In genomic region chr5:77579826-77580745, GRCm38 (mm10) we compare ENCODE assay signal across 10 mouse cellular contexts.
A peak's percentile ranks its signal among the peaks of the same experiment; 100 is the strongest.
DNase-seq lines count a peak whose midpoint lies in the region; ATAC-seq lines count a peak whose summit lies in the region.
"Had no signal": no experiment of that assay in that cellular context is flagged by ENCODE, and none has a peak within 500 bp of the region (broad histone marks: within the 10 kb centered on the region; RNA-seq: fewer than 3 reads in every experiment).

No protein-coding gene starts in this region.

- H3K36me3 ChIP-seq in hindbrain, embryonic 11.5 days (ENCODE audit: control insufficient read depth, insufficient read depth, low read length): no peaks in the 10 kb centered on the region
- H3K36me3 ChIP-seq in hindbrain, embryonic 16.5 days (ENCODE audit: control insufficient read depth, insufficient read depth, low read length): no peaks in the 10 kb centered on the region
- no peaks in the 10 kb centered on the region for H3K36me3 ChIP-seq in limb, embryonic 12.5 days

- no peaks in the 10 kb centered on the region for H3K27me3 ChIP-seq in hindbrain, embryonic 11.5 days (ENCODE audit: control insufficient read depth, insufficient read depth, low read length)
- H3K27me3 ChIP-seq in hindbrain, embryonic 16.5 days (replicated peaks; ENCODE audit: control insufficient read depth, insufficient read depth, low read length): no peaks in the 10 kb centered on the region
- H3K27me3 ChIP-seq in limb, embryonic 12.5 days: no peaks in the 10 kb centered on the region

- no peak for ATAC-seq in hindbrain, embryonic 11.5 days (ENCODE audit: low FRiP score)
- ATAC-seq in hindbrain, embryonic 16.5 days: no peak
- ATAC-seq in limb, embryonic 12.5 days (ENCODE audit: insufficient number of reproducible peaks, insufficient read depth, low FRiP score, low TSS enrichment, low read depth): no peak
- ATAC-seq in granulocyte monocyte progenitor cell, adult 5-6 weeks (replicated peaks; ENCODE audit: poor library complexity, severe bottlenecking): no peak

- H3K4me3 ChIP-seq in hindbrain, embryonic 11.5 days (ENCODE audit: low read depth, low read length): no peak overlapping the region
- no peak overlapping the region for H3K4me3 ChIP-seq in hindbrain, embryonic 16.5 days (ENCODE audit: low read length)
- H3K4me3 ChIP-seq in limb, embryonic 12.5 days (replicated peaks): no peak overlapping the region
- H3K4me3 ChIP-seq: erythroblast, embryonic 14.5 days had no signal

- WGBS in hindbrain, embryonic 11.5 days: 62% methylated on average over 20 of the region's 20 CpGs
- WGBS in hindbrain, embryonic 16.5 days: 43% methylated on average over 20 of the region's 20 CpGs
- WGBS in limb, embryonic 12.5 days: 30% methylated on average over 20 of the region's 20 CpGs

- no peaks in the 10 kb centered on the region for H3K9me3 ChIP-seq in hindbrain, embryonic 11.5 days (ENCODE audit: control insufficient read depth, low read length)
- no peaks in the 10 kb centered on the region for H3K9me3 ChIP-seq in hindbrain, embryonic 16.5 days (ENCODE audit: control insufficient read depth, low read length)
- H3K9me3 ChIP-seq in limb, embryonic 12.5 days: no peaks in the 10 kb centered on the region

- no peak overlapping the region for H3K4me2 ChIP-seq in hindbrain, embryonic 11.5 days (replicated peaks; ENCODE audit: low read depth, low read length)
- H3K4me2 ChIP-seq in hindbrain, embryonic 16.5 days (ENCODE audit: low read length): no peak overlapping the region
- H3K4me2 ChIP-seq in limb, embryonic 12.5 days: peak overlapping the region; percentile 37

- DNase-seq in hindbrain, embryonic 11.5 days (ENCODE audit: low spot score): peak; percentile 16
- DNase-seq in urinary bladder, postnatal 14 days (ENCODE audit: low spot score): peak; percentile 16
- no peak for DNase-seq in urinary bladder, adult 18-20 months (ENCODE audit: low spot score in 2 of 2)
- DNase-seq in thymus, postnatal 36 days: no peak
- DNase-seq in yolk sac, embryonic 10.5 days (ENCODE audit: low spot score): no peak
- DNase-seq: right cerebral cortex, postnatal 25 days had no signal

- H3K27ac ChIP-seq in hindbrain, embryonic 11.5 days (ENCODE audit: low read depth, low read length): no peak overlapping the region
- H3K27ac ChIP-seq in hindbrain, embryonic 16.5 days (ENCODE audit: low read depth, low read length): no peak overlapping the region
- no peak overlapping the region; the same call in 1 of the 2 replicates for H3K27ac ChIP-seq in limb, embryonic 12.5 days

- no peaks in the 10 kb centered on the region for H3K4me1 ChIP-seq in hindbrain, embryonic 11.5 days (replicated peaks; ENCODE audit: control insufficient read depth, insufficient read depth, low read length)
- H3K4me1 ChIP-seq in hindbrain, embryonic 16.5 days (ENCODE audit: control insufficient read depth, insufficient read depth, low read depth, low read length): peaks cover 8% of the 10 kb centered on the region
- H3K4me1 ChIP-seq in limb, embryonic 12.5 days (replicated peaks): peaks cover 24% of the 10 kb centered on the region

- no peak overlapping the region for H3K9ac ChIP-seq in hindbrain, embryonic 11.5 days (ENCODE audit: low read depth, low read length)
- H3K9ac ChIP-seq in hindbrain, embryonic 16.5 days (ENCODE audit: low read depth, low read length): no peak overlapping the region
- H3K9ac ChIP-seq in limb, embryonic 12.5 days (replicated peaks): no peak overlapping the region

Comparison
In these comparisons a context has a peak if more than half of its experiments do, and no peak if none do; other contexts are left out.
1. DNase-seq: peak in hindbrain, embryonic 11.5 days (single experiment) and urinary bladder, postnatal 14 days (single experiment); none in urinary bladder, adult 18-20 months (0 of 2), thymus, postnatal 36 days (0 of 2) and yolk sac, embryonic 10.5 days (single experiment).